Mouse (Mus musculus) spleen, postnatal 14 days (tissue): ENCODE results near the gene 1700030J22Rik.
A peak's percentile ranks its signal among the peaks of the same experiment; 100 is the strongest.

Source experiments
- DNase-seq, 2 experiments: peaks; one replicate each; pipeline ENCODE4 v3.0.0; 2021 to 2022; ENCODE audit warnings: low spot score in 2 of 2

Gene 1700030J22Rik

DNA sequence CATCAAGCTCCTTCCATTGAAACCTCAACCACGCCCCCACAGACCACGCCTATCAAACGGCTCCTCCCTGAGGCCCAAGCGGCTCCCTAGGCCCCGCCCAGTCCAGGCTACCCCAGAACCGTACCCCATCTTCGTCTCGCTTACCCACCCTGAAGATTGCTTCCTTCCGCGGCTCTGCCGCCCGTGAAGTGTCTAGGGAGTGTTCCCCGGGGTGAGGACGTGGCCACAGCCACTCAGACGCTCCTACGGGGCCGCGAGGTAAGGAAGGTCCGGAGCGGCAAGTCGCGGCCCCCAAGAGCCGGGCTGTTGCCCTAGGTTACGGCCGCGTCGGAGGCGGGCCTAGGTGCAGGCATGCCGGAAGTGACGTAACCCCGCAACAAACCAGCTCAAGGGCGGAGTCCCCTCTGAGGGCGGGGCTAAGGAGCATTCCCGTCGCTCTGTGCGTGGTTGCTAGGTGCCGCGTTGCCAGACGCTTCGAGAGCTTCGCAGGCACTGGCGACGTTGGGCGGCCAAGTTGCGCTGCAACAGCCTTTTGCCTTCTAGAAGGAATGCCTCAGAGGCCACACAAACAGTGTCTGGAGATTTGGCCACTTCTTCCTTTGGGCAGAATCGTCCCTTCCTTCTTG, at the start of gene 1700030J22Rik:
TSS of gene 1700030J22Rik (minus strand) at position 329 of the 626 bp plus-strand sequence.
- peak; percentile 93 to 97 for DNase-seq

DNA sequence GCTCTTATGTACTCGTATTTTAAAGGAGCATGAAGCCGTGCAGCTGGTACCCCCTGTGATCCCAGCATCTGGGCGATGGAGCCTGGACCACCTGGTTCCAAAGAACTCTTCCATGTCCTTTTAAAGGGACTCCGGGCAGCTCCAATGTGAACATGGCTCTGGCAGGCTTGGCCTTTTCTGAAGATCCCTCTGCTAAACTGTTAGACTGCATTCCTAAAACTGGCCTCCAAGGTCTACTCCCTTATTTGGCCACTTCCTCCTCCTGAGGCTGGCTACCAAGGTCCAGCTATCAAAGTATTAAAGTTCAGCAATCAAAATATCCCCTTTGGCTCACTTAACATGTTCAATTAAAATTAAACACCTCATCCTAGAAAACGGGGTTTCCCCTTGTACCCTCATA, 48.8 kb upstream of the 1700030J22Rik start:
- DNase-seq = no peak

DNA sequence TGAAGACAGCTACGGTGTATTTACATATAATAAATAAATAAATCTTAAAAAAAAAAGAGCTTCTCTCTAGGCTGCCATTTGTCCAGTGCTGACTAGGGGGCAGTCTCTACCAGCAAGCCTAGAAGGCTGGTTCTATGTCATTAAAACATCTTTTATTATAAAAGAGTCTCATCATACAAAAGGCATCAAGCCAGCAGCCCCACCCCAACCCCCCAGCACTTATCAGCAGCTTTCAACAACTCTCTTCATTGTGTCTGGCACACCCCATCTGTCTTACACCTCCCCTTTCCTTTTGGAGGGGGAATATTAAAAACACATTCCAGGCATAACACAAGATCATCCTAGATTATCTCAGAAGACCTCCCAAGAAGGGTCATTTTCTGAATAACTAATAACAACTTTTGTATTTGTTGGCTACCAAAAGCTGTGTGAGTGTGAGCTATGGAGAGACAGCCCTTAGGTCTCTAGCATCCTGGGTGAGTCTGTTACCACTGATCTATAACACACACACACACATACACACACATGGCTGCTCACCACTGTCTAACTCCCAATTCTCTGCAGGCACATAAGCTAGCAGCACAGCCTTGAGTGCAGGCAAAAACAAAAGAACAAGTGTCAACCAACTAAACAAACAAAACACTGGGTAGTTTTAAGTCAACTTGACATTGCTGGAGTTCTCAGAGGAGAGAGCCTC, 43.7 kb upstream of the 1700030J22Rik start:
- DNase-seq = no peak

DNA sequence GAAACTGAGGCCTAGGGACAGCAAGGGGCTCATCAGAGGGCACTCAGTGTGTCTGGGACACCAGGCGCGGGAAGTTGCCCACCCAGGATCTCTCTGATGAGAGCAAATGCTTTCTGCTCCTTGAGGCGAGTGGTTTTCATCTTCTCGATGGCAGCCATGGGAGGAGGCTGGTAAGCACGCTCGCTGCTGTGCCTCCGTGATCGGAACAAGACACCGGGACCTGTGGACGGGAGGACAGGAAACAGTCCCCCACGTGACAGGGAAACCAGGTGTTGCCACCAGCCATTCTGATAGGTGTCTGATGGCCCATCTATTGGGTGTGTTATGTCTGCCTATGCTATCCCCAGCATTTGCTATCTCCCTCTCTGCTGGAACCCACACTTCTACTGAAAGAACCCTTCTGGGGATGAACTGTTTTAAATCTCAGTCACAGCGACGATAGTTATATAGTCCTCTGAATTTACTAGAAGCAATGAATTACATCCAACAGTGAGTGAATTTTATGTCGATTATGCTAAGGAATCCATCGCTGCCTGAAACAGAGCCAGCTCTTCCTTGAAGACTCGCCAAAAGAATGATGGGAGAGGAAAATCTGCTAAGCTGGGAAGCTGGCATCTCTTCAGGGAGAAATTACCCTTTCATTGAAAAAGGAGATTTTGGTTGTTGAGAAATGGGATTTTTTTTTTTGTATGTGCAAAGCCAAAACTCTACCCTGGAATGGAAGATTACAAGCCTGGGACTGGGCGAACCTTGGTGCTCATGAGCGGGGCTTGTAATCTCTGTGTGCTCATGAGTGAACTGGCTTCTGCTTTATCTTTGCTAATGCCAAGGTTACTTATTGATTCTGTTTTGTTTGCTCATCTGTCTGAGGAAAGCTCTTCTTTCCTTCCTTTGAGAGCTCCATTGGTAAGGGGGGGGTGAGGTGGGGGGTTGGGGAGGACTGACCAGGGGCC, 40.8 kb upstream of the 1700030J22Rik start:
- no peak for DNase-seq

DNA sequence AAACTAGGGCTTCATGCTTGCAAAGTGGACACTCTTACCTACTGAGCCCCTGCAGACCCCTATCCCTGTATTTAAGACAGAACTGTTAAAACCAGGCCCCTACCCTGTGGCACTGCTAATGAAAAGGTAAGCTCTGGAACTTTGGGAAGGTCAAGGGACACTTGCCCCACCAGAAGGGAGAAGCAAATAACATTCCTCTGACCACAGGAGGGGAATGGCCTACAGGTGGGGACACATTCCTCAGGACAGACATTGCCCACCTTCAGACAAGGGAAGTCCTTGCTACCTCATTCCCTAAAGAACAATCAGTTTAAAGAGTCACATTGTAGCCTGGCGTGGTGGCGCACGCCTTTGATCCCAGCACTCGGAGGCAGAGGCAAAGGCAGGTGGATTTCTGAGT, 39.1 kb upstream of the 1700030J22Rik start:
- no peak for DNase-seq

DNA sequence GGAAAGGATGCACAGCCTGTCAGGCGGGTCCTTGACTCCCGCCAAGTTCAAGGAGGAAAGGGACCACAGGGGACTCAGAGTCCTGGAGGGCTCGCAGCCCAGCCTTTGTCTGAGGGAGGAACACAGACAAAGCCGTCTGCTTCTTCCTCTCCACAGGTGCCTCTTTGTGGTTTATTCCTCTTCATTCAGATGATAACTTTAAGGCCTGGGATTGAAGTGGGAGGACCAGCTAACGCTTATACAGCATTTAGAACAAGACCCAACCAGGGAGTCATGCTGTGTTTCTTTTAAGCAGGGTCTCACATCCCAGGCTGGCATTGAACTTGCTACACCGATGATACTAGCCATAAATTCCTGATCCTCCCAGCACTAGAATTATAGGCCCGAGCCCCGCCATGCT, 38.2 kb upstream of the 1700030J22Rik start:
- DNase-seq = no peak

DNA sequence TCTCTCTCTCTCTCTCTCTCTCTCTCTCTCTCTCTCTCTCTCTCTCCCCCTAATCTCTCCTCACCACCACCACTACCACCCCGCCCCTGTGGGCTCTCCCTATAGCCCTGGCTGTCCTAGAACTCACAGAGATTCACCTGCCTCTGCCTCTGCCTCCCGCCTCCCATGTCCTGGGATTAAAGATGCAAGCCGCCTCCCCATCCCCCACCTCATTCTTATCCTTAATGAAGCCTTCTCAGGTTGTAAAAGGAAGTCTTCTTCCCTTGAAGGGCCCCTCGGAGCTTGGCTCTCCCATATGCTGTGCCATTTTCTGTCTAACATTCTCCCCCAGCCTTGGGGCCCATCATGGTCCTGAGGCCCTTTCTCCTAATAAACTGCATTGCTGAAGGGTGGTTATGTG, 36.9 kb upstream of the 1700030J22Rik start:
- no peak for DNase-seq

DNA sequence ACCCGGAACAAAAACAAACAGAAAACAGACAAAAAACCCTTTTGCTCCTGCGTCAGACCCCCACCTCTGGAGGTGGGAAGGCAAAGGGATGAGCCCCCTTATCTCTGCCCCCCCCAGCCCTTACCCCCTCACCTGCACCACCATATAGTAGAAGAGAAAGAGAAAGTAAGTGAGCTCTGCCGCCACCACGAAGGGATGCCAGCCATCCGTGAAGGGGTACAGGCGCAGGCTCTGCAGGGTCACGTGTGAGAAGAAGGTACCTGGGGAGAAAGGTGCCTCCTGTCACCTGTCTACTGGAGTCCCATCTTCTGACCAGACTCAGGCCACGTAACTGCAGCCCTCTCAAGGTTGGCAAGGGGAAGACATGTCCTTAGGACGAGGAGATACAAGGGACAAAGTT, 32.6 kb upstream of the 1700030J22Rik start:
- no peak for DNase-seq

DNA sequence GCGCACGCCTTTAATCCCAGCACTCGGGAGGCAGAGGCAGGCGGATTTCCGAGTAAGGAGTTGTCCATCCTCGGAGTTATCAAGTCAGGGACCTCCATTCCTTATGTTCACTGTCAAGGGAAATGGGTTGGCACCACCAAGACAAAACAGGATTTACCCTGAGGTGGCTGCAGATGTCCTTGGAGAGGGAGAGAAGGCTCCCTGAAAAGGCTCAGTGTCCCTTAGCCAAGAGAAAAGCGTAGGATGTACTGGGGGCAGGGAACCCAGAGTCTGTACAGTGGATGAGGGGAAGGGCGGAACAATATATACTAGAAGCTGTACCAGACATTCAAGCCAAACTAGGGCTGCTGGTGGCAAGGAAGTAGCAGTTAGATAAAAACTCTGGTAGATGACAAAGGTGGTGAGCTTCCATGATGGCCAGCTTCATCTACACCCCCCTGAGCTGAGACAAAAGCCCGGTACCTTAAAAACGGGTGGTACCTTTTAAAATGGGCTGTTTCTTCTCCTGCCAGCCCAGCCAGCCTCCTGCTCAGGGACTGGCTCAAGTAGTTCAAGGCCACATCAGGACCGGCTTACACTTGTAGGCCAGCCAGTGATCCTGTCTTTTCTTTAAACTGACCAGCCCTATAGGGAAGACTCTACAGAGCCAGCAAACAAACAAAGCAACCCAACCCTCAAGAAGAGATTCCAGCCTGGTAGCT, 15.4 kb upstream of the 1700030J22Rik start:
- no peak for DNase-seq

DNA sequence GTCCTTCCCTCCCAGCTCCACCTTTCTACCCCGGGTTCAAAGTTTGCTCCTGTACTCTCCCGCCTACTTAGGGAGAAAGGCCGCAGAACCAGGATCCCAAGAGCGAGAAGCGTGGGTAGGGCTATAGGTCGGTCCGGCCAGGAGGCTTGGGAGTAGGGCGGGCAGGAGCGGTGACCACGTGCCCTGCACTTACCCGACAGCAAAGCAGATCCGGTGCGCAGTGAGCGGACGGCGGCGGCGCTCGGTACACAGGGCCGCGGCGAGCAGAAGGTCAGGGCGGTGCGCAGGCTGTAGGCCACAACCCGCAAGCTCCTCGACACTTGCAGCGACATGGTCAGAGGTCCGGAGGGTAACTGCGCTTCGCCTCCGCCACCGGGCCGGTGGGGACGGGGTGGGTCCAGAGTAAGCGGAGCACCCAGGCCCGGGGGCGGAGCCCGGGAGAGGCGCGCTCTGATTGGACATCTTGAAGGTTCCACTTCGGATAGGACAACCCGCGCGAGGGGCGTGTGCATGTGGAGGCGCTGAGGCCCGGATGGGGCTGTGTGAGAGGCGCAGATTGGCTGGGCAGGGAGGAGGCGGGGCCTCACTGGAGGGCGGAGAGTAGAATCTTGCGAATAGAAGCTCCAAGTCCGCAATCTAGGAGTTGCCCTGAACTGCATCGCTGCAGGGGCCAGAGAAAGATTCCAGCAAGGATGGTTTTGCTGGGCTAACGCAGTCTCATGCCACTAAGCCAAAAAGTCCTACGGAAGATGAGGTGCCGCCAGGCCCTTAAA, 14.5 kb upstream of the 1700030J22Rik start, which contains the start of gene Gcsh:
TSS of gene Gcsh (minus strand) at position 443 of the 773 bp plus-strand sequence.
- DNase-seq = peak; percentile 89 to 93

DNA sequence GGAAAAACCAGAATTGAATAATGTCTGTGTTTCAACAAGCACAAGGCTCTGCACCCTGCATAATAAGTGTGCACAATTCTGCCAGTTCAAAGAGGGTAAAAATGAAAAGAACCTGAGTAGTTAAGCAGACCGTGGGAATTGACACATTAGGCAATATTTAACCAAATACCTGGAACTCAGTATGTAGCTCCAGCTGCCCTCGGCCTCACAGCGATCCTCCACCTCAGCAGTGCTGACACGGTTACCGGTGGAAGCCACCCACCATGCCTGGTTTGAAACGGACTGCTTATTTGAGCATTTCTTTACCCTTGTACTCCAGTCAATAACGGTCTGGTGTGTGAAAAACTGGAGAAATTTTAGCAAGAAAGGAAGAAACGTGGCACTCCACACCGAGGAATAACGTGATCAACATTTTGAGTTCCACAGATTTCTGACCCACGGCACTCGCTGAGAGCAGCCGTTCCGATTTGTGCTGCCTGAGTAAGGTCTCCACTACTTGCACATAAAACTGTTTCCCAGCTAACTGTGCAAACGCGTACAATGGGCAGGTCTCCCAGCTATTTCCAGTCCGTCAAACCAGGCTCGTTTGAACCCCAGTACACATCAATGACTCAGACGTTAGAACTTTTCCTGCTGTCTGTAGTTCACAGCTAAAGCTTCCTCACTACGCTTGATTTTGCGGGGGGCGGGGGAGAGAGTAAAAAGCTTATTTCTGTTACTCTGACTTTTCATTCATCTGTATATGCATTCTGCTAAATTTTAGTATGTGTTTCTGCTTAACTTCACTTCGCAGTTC, 13.6 kb upstream of the 1700030J22Rik start:
- DNase-seq = no peak

DNA sequence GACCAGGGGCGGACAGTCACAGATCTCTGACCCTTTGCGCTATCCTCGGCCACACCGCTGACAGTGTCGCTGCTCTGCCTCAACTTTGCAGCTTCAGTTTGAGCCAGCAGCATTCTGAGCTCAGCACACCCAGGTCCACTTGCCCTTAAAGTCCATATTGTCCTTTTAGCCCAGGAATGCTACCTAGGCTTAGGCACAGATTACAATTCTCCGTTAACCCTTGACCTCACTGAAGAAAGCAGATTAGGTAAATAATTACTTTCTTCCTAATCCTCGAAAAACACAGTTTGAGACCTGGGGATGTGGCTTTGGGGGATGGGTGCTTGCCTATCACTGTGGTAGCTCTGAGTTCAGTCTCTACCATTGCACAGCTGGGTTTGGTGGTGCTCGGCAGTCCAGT, 12.5 kb upstream of the 1700030J22Rik start:
- no peak for DNase-seq

DNA sequence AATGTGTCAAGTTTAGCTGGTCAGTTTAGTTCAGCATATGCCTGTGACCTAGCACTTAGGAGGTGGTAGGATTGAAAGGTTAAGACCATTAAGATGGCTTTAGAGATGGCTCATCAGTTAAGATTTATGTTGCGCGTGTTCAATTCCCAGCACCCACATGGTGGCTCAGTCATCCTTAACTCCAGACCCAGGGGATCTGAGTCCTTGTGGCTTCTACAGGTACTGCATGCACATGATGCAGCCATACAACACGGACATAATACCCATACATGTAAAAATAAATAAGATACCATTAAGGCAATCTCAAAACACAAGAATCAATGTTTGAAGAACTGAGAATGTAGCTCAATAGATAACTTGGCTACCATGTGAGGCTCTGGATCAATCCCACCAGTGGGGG, 11.1 kb upstream of the 1700030J22Rik start:
- DNase-seq = no peak

DNA sequence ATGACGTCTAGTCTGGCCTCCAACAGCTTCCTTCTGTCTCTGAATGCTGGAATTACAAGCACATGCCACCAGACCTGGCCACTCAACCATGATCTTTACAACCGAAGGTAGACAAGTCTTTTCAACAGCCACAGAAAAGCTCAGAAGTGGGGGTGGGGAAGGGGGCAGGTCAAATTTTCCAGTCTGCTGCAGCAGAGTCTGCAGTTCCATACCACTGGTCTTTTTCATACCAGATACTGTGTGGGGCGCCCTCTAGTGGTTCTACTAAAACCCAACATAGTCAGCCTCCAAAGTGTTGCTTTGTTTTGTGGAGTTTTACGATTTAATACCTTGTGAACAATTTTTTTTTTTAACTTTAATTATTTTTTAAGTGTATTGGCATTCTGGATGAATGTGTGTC, 1.4 kb upstream of the 1700030J22Rik start:
- peak in 1 of 2 experiments; percentile 48 for DNase-seq

DNA sequence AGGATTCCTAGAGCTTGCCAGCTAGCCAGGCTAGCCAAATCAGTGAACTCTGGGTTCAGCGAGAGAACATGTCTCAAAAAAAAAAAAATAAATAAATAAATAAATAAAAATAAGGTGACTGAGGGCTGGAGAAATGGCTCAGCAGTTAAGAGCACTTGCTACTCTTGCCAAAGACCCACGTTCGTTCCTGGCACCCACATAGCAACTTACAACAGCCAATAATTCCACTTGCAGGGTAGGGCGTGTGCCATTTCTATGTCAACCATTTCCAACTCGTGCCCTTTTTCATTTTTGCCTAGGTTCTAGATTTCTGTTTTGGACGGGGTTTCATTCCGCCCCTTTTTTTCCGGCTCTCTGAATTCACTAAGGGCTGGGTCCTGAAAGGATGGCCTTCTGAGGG, 707 bp downstream of the 1700030J22Rik start:
- DNase-seq = no peak

DNA sequence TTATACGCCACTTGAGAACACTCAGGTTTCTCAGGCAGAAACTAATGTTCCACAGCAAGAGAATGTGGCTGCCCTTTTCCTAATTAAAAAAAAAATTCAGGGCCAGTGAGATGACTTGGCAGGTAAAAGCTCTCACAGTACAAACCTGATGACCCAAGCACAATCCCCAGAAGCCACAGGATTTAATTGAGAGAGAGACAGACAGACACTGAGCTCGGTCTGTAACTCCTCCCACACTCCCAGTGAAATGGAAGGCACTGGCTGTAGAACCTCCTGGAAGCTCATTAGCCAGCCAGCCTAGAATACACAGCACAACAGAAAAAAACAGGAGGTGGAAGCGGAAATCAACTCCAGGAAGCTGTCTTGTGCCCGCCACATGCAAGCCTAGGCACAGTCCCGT, 3.2 kb downstream of the 1700030J22Rik start:
- no peak for DNase-seq

DNA sequence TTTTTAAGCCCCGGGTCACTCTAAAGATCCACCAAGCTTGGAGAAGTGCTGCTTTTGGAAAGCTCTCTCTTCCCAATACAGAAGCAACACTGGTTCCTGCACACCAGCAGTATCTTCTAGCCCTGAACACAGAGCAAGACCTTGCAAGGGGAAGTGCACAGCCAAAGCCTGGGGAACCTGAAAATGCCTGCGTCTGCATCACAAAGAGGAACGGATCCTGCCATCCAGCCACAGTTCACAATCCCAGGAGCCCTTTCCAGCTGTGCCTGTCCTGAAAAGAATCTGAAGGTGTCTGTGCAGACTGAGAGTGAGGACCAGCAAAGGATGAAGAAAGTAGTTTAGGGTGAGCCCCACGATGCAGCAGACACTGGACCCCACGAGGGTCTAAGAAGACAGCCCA, 3.7 kb downstream of the 1700030J22Rik start:
- DNase-seq = no peak

DNA sequence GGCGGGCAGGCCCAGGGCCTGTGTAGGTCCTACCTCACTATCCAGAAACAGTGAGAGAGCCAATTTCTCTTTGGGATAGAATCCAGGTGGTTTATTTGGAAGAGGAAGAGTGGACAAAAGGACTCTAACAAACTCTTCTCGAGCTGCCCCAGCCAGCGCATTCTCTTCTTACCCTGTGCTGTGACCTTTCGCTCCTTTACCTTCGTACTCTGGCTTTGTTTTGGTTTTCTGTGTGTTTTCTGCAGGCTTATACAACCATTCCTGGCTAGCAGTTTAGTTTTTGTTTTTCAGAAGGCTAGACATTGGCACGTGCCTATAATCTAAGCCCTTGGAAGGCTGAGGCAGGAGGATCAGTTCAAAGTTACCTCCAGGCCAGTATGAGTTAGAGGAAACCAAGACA, 9.2 kb downstream of the 1700030J22Rik start:
- DNase-seq = no peak

DNA sequence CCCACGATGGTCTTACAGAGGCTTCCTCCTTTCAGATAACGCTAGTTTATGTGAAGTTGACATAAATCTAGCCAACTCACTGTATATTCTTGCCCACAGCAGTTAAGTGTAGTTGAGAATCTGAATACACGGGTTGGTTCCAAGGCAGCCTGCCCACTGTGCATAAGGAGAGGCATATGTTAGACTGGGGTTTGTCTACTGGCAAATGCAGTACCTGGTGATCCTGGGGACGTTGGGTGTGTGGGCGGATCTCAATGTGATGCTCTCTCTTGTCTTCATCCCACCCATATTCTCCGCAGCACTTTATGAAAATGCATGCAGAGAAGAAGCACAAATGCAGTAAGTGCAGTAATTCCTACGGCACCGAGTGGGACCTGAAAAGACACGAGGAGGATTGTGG, 24.3 kb downstream of the 1700030J22Rik start:
- no peak for DNase-seq

DNA sequence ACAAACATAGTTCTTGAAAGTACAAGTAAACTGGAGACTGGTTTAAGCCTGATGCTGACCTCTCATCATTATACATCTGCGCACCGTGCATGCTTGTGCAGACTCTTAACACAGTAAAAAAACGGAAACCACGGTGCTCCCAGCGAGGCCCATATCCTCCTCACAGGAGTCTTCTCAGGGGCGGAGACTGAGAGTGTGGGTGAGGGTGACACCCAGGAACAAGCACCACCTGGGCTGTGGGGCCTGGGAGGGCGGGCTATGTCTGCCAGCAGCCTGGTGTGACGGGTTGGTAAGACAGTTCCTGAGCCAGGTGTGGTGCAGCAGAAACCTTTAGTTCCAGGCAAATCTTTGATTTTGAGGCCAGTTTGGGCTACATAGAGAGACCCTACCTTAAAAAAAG, 26.3 kb downstream of the 1700030J22Rik start:
- DNase-seq = no peak
